Mouse (Mus musculus): ENCODE data around the gene H2al1d. TPM values are rescaled to one million over a fixed set of nuclear protein-coding genes. Genes with fewer than 3 reads are reported as not detected.

Gene H2al1d
- polyA plus RNA-seq, 1 experiment from 2014 or later = not detected

DNA sequence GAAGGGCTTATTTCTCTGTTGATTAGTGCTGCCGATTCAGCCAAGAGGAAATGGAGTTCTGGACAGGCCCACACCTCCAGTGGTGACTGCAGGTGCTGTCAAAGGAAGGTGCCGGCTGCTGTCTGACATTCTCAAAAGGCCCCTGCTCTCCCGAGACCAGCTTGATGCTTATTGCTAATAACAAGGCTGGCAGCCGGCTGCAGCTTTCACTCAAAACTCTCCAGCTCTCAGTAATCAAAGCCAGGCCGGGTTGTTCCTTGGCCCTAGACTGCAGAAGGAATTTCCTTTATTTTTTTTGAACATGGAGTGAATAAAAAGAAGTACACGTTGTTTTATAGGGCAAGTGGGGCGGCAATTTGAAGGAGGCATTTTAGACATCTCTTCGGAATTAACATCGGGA lies 37.1 kb downstream of the H2al1d start:
- ATAC-seq (replicated peaks; ENCODE audit: low FRiP score, low TSS enrichment, low read depth) = no peak

DNA sequence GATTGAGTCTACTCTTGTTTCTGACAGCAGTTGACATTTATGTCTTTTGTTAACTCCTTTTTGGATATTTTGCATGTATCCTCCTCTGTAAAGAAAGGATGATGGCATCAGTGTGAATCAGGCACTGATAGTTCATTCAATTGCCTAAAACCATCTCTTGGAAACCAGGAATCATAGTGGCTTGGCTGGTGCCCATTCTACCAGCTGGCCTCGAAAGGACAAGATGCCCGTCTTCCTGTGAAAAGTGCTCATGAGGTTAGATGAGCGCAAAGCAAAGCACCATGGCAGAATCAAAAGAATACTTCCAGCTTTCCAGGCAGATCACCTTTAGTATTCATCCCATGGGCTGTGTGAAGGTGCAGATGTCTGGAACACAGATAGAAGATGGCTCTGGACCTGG lies 38.1 kb downstream of the H2al1d start:
- ATAC-seq (replicated peaks; ENCODE audit: low FRiP score, low TSS enrichment, low read depth) = no peak
- Histone ChIP-seq H3K27me3 (replicated peaks; ENCODE audit: control insufficient read depth, insufficient read depth, low read length) (no peaks in the 10 kb centered on the region), H3K4me2 (ENCODE audit: low read length) (no peak overlapping the region), H3K9ac (ENCODE audit: low read length) (no peak overlapping the region), H3K4me3 (ENCODE audit: low read depth, low read length) (no peak overlapping the region), H3K36me3 (ENCODE audit: control insufficient read depth, insufficient read depth, low read length) (no peaks in the 10 kb centered on the region), H3K4me1 (replicated peaks; ENCODE audit: control insufficient read depth, insufficient read depth, low read length) (no peaks in the 10 kb centered on the region), H3K9me3 (ENCODE audit: control insufficient read depth, low read length) (no peaks in the 10 kb centered on the region), H3K27ac (ENCODE audit: low read depth) (no peak overlapping the region)
- no peak for DNase-seq (ENCODE audit: low spot score)
- 95% methylated on average over 3 of the region's 3 CpGs for WGBS

More for the DNA sequence above, 37.1 kb downstream of the H2al1d start:
- 65% methylated on average over 9 of the region's 9 CpGs for WGBS
- DNase-seq (ENCODE audit: low spot score) = no peak
- no peaks in the 10 kb centered on the region for H3K4me1 ChIP-seq (replicated peaks; ENCODE audit: control insufficient read depth, insufficient read depth, low read length)
- no peak overlapping the region for H3K27ac ChIP-seq (ENCODE audit: low read depth)
- no peaks in the 10 kb centered on the region for H3K27me3 ChIP-seq (replicated peaks; ENCODE audit: control insufficient read depth, insufficient read depth, low read length)
- no peaks in the 10 kb centered on the region for H3K9me3 ChIP-seq (ENCODE audit: control insufficient read depth, low read length)
- no peak overlapping the region for H3K4me2 ChIP-seq (ENCODE audit: low read length)
- H3K9ac ChIP-seq (ENCODE audit: low read length) = no peak overlapping the region
- H3K4me3 ChIP-seq (ENCODE audit: low read depth, low read length) = no peak overlapping the region
- H3K36me3 ChIP-seq (ENCODE audit: control insufficient read depth, insufficient read depth, low read length) = no peaks in the 10 kb centered on the region

Other genes with a start within 250 kb of the H2al1d start
- not detected in 2 replicates for gene H2al1a, start 9.6 kb upstream of the H2al1d start, polyA plus RNA-seq (2014; fragmentation: Nextera tagmentation; extraction: Ambion mirVana)
- gene H2al1b, start 6.4 kb upstream of the H2al1d start, polyA plus RNA-seq (2014; fragmentation: Nextera tagmentation; extraction: Ambion mirVana) = not detected in 2 replicates
- not detected in 2 replicates for gene H2al1c, start 3.2 kb upstream of the H2al1d start, polyA plus RNA-seq (2014; fragmentation: Nextera tagmentation; extraction: Ambion mirVana)
- gene H2al1e, start 3.1 kb downstream of the H2al1d start, polyA plus RNA-seq (2014; fragmentation: Nextera tagmentation; extraction: Ambion mirVana) = not detected in 2 replicates
- gene H2al1f, start 6.3 kb downstream of the H2al1d start, polyA plus RNA-seq (2014; fragmentation: Nextera tagmentation; extraction: Ambion mirVana) = not detected in 2 replicates
- gene H2al1g, start 9.4 kb downstream of the H2al1d start, polyA plus RNA-seq (2014; fragmentation: Nextera tagmentation; extraction: Ambion mirVana) = not detected in 2 replicates
- gene H2al1h, start 12.7 kb downstream of the H2al1d start, polyA plus RNA-seq (2014; fragmentation: Nextera tagmentation; extraction: Ambion mirVana) = not detected in 2 replicates
- gene H2al1i, start 15.8 kb downstream of the H2al1d start, polyA plus RNA-seq (2014; fragmentation: Nextera tagmentation; extraction: Ambion mirVana) = not detected in 2 replicates
- not detected in 2 replicates for gene H2al1j, start 19.0 kb downstream of the H2al1d start, polyA plus RNA-seq (2014; fragmentation: Nextera tagmentation; extraction: Ambion mirVana)